Mouse (Mus musculus) testis, adult 2 months (tissue): ENCODE data around the gene Hist1h2bf. TPM values are rescaled to one million over a fixed set of nuclear protein-coding genes. Genes with fewer than 3 reads are reported as not detected.

Experiments used
- H3K27ac ChIP-seq: fragments of 200-500 bp; 2 replicates; pipeline ENCODE4 v1.5.1; 2012; ENCODE audit warnings: low read depth, low read length; ENCODE audit not compliant: control insufficient read depth, insufficient read depth
- H3K27me3 ChIP-seq: fragments of 200-500 bp; 2 replicates; pipeline ENCODE4 v1.6.1; 2012; ENCODE audit warnings: mild to moderate bottlenecking, low read length, moderate library complexity; ENCODE audit not compliant: control insufficient read depth, insufficient read depth
- H3K36me3 ChIP-seq: fragments of 200-500 bp; 2 replicates; pipeline ENCODE4 v1.6.1; 2012; ENCODE audit warnings: mild to moderate bottlenecking, low read length; ENCODE audit not compliant: control insufficient read depth, insufficient read depth
- H3K4me1 ChIP-seq: fragments of 200-500 bp; 2 replicates; pipeline ENCODE4 v1.6.1; 2012; ENCODE audit warnings: low read length; ENCODE audit not compliant: control insufficient read depth, insufficient read depth
- H3K4me3 ChIP-seq: fragments of 200-500 bp; 2 replicates; pipeline ENCODE4 v1.5.1; 2012; ENCODE audit warnings: low read depth, mild to moderate bottlenecking, low read length, moderate library complexity, mixed read lengths; ENCODE audit not compliant: control insufficient read depth
- CTCF ChIP-seq: fragments of 200-500 bp; IDR thresholded peaks from 2 replicates; pipeline ENCODE4 v1.5.1; 2012; ENCODE audit warnings: low read depth, mild to moderate bottlenecking, inconsistent platforms, low read length, moderate library complexity; ENCODE audit not compliant: control insufficient read depth, insufficient read depth, insufficient replicate concordance
- POLR2A ChIP-seq: fragments of 200-500 bp; IDR thresholded peaks from 2 replicates; pipeline ENCODE4 v1.6.1; 2012; ENCODE audit warnings: low read depth, mild to moderate bottlenecking, inconsistent platforms, low read length, moderate library complexity; ENCODE audit not compliant: control insufficient read depth
- polyA plus RNA-seq: library from polyadenylated mRNA; depleted of rRNA; stranded (reverse); fragments of >200 nt; gene quantifications from 2 replicates; pipeline ENCODE4 v1.2.3, GENCODE M21; 2012

The Hist1h2bf gene
- polyA plus RNA-seq, 1 experiment: 0.98 TPM

GRCm38 (mm10) chr13:23532262-23533075, 41.5 kb downstream of the Hist1h2bf start:
- H3K27ac ChIP-seq: peak overlapping the region; percentile 39
- H3K4me1 ChIP-seq: peaks cover 7% of the 10 kb centered on the region

GRCm38 (mm10) chr13:23530901-23531875, 42.8 kb downstream of the Hist1h2bf start, which contains the start of gene Hist1h4h:
Gene Hist1h4h (plus strand): TSS chr13:23531050.
- peak within 1 kb of the TSS; percentile 79 for H3K4me3 ChIP-seq
- peak within 1 kb of the TSS; percentile 99 for H3K27ac ChIP-seq
- H3K4me1 ChIP-seq: peaks cover 7% of the 10 kb centered on the region

More at GRCm38 (mm10) chr13:23532262-23533075, 41.5 kb downstream of the Hist1h2bf start:
- Histone ChIP-seq H3K27me3 (no peaks in the 10 kb centered on the region), H3K36me3 (no peaks in the 10 kb centered on the region), H3K4me3 (no peak overlapping the region)
- TF ChIP-seq POLR2A: no peak
- TF ChIP-seq CTCF: no peak

GRCm38 (mm10) chr13:23530181-23530900, 43.7 kb downstream of the Hist1h2bf start:
- Histone ChIP-seq H3K4me3 (peak overlapping the region; percentile 79), H3K36me3 (no peaks in the 10 kb centered on the region), H3K27me3 (no peaks in the 10 kb centered on the region), H3K27ac (peak overlapping the region; percentile 99), H3K4me1 (peaks cover 9% of the 10 kb centered on the region)
- TF ChIP-seq CTCF (no peak), POLR2A (no peak)

More at GRCm38 (mm10) chr13:23530901-23531875, 42.8 kb downstream of the Hist1h2bf start, which contains the start of gene Hist1h4h:
- Histone ChIP-seq H3K36me3 (no peaks in the 10 kb centered on the region), H3K27me3 (no peaks in the 10 kb centered on the region)
- TF ChIP-seq CTCF: no peak
- TF ChIP-seq POLR2A: peak; percentile 83

- TF ChIP-seq CTCF (no peak), POLR2A (no peak)
- no peaks in the 10 kb centered on the region for H3K27me3 ChIP-seq
- no peak overlapping the region; the same call in 1 of the 2 replicates for H3K4me3 ChIP-seq
- no peaks in the 10 kb centered on the region for H3K36me3 ChIP-seq
- H3K27ac ChIP-seq: peak overlapping the region; percentile 99; the same call in 1 of the 2 replicates
- H3K4me1 ChIP-seq: peaks cover 9% of the 10 kb centered on the region; the same call in 1 of the 2 replicates
These were observed 44.4 kb downstream of the Hist1h2bf start for GRCm38 (mm10) chr13:23529480-23530165.

- no peaks in the 10 kb centered on the region for H3K27me3 ChIP-seq
- no peak overlapping the region; the same call in 1 of the 2 replicates for H3K27ac ChIP-seq
- peak overlapping the region; percentile 41; the same call in 1 of the 2 replicates for H3K4me3 ChIP-seq
- no peaks in the 10 kb centered on the region for H3K36me3 ChIP-seq
- peaks cover 7% of the 10 kb centered on the region; the same call in 1 of the 2 replicates for H3K4me1 ChIP-seq
- TF ChIP-seq POLR2A (no peak), CTCF (no peak)
These were observed 45.0 kb downstream of the Hist1h2bf start for GRCm38 (mm10) chr13:23529005-23529404.

- TF ChIP-seq CTCF (no peak), POLR2A (no peak)
- Histone ChIP-seq H3K4me1 (peaks cover 2% of the 10 kb centered on the region; the same call in 1 of the 2 replicates), H3K36me3 (no peaks in the 10 kb centered on the region), H3K27ac (no peak overlapping the region), H3K4me3 (no peak overlapping the region), H3K27me3 (no peaks in the 10 kb centered on the region)
These were observed 47.7 kb downstream of the Hist1h2bf start for GRCm38 (mm10) chr13:23526312-23526711.
